Mouse (Mus musculus): ENCODE results near the gene Eral1.
"Not testable (repeated sequence)": the region's sequence is repeated elsewhere in the genome, so short reads cannot be mapped to it uniquely, and the experiment has no call there.

Eral1 gene

DNA sequence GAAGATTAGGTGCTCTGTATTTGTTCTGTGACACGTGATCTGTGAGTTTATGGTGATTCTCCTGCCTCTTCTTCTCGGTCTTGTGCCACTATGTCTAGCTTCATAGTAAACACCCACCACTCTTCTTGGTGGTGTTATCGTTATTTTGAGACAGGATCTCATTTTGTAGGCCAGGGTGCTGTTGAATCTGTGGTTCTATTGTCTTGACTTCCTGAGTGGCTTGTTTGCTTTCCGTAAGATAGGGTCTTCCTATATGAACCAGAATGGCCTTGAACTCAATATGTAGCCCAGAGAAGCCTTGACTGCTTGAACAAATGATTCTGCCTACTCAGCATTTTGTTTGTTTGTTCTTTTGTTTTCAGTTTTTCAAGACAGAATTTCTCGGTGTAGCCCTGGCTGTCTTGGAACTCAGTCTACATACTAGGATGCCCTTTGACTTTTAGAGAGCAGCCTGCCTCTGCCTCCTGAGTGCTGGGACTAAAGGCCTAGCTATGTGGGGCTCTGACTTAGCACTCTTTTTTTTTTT is 7.6 kb upstream of the Eral1 start:
- DNase-seq (ENCODE audit: low read depth), result no peak

DNA sequence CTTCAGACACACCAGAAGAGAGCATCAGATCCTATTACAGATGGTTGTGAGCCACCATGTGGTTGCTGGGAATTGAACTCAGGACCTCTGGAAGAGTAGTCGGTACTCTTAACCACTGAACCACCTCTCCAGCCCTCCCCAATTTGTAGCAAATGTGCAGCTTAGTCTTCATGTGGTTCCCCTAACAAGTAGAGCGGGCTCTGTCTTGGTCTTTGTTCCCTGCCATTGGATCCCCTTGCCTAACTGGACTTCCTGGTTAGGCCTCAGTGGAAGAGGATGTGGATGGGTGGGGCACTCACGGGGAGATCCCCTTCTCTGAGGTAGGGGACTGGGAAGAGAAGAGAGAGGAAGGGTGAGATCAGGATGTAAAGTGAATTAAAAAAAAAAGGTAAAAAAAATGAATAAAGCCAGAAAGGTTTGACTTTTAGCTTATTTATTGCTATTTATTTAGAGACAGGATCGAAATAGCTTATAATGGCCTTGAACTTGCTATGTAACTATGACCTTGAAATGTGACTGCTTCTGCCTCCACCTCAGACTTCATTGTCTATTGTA is 6.8 kb upstream of the Eral1 start:
- DNase-seq (ENCODE audit: low read depth), result no peak

DNA sequence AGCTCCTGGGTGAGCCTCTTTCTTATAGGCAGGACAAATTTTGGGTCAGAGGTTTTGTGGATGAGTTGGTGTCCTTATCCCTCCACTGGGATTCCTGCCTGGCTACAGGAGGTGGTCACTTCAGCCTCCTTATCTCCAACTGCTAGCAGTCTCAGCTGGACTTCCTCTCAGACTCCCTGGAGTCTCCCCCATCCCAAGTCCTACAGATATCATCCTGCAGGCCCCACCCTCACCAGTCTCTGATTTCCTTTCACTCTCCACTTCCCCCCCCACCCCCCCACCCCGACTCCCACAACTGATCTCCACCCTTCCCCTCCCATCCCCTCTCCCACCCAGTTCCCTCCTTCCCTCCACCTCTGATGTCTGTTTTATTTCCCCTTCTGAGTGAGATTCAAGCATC is 3.4 kb upstream of the Eral1 start:
- DNase-seq (ENCODE audit: low read depth), result no peak

GRCm38 (mm10) chr11:78074666-78075065 is 5.5 kb downstream of the Eral1 start:
- DNase-seq (ENCODE audit: low read depth), result no peak

DNA sequence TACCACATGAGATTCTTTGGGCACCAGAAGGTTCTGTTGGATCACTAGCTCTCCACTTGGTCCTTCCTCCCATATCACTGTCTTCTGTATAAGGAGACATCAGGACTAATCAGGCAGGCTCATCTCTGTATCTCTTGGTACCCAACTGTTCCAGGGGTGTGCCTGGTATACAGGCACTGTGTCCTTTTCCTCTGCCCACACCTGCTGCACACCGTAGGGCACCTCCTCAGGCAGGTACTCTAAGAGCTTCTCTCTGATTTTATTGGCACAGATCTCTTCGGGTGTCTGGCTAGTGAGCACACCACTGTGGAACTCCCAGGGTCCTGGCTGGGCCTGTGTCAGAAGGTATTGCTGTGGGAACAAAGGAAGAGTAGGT is 5.9 kb downstream of the Eral1 start:
- no peak for DNase-seq (ENCODE audit: low read depth)

DNA sequence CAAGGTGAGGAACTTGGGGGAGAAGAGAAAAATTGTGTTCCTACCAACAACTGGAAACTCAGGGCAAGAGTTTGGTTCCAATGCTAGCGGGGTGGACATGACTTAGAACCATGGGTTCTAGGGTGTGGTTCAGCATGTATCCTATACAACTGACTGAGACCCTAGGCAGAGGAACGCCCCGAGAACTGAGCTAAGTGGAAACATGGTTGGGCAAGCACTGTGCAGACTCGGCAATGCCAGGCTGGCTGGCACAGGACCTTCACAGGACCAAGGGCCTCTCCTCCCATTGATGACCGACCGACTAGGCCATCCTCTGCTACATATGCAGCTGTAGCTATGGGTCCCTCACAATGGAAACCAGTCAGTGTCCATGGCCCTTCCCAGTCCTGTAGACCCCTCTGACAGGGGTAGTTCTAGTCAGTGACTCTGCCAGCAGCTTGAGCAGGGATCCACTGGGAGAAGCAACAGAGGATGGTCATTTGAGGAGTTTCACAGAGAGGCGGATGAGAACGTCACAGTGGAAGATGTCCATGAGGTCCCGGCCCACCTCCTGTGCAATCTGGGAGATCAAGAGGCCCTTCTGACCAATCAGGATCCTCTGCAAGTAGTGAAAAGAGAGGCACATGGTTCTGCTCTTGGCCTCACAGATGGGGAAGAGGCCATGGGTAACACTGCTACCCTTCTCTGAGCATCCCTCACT is 6.5 kb downstream of the Eral1 start:
- DNase-seq (ENCODE audit: low read depth), result no peak

DNA sequence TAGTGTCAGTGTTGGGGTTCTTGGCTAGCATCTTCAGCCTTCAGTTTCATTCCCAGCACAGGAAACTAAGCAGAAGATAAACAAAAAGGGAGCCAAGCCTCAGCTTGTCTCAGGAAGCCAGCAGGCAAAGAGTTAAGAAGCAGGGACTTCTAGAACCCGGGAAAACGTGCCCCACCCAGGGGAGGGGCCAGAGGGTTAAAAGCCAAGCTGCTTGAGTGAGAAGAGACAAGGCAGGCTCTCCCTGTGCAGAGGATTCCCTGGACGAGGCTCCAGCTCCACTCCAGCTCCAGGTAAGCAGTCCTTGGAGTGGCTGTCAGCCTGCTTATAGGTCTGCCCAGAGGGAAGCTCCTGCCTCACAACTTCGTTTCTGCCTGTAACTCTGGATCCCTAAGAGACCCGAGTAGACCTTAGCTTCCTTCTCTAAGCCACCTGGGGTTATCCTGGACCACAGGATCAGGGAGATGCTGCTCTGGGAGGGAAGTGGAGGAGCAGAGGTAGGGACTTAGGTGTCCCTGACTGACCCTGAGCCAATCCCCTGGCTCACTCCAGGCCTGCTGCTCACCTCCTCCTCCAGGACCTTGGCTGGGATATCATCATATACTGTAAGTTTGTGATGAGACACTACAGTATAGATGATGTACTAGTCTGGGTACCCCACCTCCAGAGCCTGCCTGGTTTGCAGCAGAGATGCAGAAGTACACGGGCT is 7.6 kb downstream of the Eral1 start:
- DNase-seq (ENCODE audit: low read depth), result no peak

DNA sequence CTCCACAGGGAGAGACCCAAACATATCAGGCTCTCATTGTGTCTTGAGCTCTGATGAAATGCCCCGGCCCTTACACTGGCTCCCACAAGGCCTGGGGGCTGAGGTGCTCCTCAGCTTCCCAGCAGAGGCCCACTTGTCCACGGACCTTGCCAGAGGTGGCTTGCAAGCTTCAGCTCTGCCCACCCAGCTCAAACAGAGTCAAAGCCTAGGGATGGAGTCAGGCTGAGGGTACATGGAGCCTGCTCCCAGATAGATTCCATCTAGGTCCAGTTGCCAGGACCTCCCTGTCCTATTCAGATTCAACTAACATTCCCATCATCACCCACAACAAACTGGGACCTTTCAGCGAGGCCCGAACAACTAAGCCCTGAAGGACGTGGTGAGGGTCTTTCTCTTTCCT is 8.2 kb downstream of the Eral1 start:
- DNase-seq (ENCODE audit: low read depth), result no peak

DNA sequence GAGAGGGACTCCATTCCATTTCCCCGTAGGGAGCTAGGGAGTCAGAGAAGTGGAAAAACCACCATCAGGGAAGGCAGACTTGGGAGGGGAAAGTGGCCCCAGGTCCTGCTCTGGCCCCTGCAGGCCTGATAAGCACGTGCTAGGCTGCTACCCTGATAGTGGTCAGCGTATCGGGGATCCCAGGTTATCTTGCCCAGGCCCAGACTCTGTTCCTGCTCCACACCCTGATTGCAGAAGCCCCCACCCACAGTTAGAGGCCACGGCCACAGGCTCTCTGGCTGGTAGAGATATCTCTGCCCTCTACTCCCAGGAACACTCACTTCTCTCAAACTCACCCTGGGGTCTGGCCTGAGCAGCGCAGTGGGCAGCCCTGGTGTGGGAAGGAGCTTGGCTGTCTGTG is 10.5 kb downstream of the Eral1 start:
- no peak for DNase-seq (ENCODE audit: low read depth)

- DNase-seq (ENCODE audit: low read depth), result no peak
These were observed 11.1 kb downstream of the Eral1 start for GRCm38 (mm10) chr11:78069130-78069529.

DNA sequence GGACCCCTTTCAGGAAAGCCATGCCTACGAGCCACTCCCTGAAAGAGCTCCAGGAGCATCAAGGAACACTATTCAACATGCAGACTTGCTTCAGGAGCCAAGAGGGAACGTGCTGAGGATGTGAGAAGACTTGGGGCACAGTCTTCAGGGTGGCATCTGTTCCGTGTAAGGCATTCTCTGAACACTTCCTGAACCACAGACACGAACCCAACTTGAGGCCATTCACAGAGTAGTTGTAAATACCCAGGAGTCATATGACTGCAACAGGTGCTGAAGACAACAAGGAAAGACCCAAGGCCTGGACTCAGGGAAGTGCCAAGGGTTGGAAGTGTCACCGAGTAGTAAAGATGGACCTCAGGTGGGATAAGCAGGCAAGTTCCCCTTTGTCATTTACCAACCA is 12.6 kb downstream of the Eral1 start:
- DNase-seq (ENCODE audit: low read depth), result no peak

- DNase-seq (ENCODE audit: low read depth), result no peak
These were observed 13.5 kb downstream of the Eral1 start for GRCm38 (mm10) chr11:78066641-78067040.

GRCm38 (mm10) chr11:78065906-78066305 is 14.3 kb downstream of the Eral1 start:
- DNase-seq (ENCODE audit: low read depth), result no peak

GRCm38 (mm10) chr11:78062563-78062962 is 17.6 kb downstream of the Eral1 start:
- no peak for DNase-seq (ENCODE audit: low read depth)

DNA sequence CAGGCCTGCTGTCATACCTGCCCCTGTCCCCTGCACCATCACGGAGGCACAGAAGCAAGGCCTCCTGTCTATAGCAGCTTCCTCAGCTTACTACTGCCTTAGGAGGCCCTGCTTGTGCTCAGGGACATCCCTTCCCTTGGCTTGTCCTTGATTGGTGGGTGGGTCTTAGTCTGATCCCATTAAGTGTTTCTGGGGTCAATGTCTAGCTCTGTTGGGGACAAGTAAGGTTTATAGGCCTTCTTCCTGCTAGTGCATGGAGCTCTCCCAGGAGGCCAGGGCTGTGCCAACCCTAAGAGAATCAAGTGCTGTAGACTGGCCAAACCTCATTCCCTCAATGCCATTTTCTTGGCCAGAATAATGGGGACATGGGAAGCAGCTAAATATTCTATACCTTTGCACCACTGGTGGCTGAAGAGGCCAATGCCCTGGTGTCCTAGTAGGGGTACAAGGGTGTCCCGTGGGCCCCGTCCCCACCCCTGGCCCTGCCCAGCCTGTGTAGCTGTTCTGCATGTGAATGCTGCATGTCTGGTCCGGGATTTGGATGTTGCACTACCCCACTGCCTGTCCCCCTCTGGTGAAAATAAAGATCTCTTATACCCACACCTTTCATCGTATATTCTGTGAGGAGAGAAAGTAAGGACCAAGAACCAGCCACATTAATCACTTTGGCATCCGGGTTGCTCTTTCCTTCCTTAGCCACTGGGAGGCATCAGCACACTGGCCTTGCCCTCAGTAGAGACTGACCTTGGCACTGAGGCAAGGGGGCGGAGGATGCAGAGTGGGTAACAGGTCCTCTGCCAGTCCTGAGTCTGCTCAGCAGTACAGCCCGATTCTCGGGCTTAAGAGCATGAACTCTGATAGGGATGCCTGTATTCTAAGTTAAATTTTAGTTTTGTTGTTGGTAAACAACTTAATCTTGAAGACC is 20.1 kb downstream of the Eral1 start:
- peak; percentile 89 for DNase-seq (ENCODE audit: low read depth)

GRCm38 (mm10) chr11:78056946-78057345 is 23.2 kb downstream of the Eral1 start:
- no peak for DNase-seq (ENCODE audit: low read depth)

DNA sequence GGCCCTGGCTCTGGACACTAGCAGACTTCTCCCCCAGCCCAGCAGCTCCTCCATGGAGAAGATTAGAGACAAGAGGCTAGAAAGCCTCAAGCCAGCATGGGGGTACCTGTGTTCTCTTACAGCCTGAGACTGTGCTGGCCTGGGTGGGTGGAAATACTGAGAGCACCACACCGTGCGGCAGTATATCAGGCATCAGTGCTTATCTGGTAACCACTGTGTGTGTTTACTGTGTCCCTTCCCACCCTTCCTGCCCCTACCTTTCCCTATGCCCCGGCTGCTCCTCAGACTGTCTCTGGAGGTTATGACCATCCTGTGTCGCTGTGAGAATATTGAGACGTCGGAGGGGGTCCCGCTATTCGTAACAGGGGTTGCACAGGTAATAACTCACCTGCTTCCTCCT is 27.1 kb downstream of the Eral1 start:
- DNase-seq (ENCODE audit: low read depth), result no peak

- DNase-seq (ENCODE audit: low read depth), result not testable (repeated sequence)
These were observed 31.5 kb downstream of the Eral1 start for GRCm38 (mm10) chr11:78048637-78049036.

GRCm38 (mm10) chr11:78044758-78045251 is 35.4 kb downstream of the Eral1 start:
- peak; percentile 53 for DNase-seq (ENCODE audit: low read depth)

- not testable (repeated sequence) for DNase-seq (ENCODE audit: low read depth)
These were observed 37.8 kb downstream of the Eral1 start for GRCm38 (mm10) chr11:78042290-78042870.

DNA sequence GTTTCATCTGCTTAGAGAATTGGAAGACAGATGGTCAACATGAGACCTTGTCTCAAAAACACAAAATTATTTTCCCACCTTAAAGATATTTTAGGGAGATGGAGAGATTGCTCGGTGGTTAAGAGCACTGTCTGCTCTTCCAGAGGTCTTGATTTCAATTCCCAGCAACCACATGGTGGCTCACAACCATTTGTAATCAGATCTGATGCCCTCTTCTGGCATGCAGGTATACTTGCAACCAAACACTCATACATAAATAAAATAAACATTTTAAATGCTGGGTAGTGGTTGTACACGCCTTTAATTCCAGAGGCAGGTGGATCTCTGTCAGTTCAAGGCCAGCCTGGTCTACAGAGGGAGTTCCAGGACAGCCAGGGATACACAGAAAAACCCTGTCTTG is 39.3 kb downstream of the Eral1 start:
- DNase-seq (ENCODE audit: low read depth), result peak; percentile 13
